In the genomic region with DNA sequence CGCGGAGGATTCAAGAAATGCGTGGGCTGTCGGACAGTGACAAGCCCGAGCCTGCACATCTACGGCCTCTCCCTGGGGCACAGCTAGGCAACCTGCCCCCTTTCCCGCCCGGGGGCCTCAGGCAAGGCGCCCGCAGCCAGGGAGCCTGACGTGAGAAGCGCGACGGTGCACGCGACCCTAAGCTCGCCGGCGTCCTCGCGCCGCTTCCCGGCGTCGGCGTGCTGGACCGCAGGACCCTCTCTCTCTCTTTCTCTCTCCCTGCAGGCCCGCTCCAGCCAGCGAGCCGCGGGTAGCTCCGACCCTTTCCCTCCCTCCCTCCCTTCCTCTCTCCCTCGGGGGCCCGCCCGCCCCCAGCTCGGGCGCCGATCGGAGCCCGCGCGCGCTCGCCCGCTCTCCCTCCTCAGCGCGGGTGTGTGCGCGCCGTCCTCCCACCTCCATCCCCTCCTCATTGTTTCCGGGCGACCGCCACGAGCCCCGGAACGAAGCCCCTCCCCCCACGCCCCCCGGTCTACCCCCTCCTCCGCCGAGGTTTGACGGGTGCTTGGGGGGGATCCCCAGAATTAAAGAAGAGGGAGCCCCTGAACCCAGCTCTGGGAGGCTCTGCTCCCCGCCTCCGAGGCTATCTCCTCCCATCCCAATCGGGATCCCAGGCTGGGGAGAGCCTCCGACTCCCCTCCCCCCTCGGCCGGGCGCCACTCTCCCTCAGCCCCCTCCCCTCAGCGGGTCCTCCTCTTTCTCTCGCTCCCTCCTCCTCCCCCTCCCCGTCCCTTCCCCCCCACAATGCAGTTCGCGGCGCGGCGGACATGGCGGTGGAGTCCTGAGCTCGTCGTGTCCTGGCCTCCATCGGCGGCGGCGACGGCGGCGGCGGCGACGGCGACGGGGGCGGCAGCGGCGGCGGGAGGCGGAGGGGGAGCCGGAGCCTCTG, we compare ENCODE assay signal across 7 mouse cellular contexts. TPM values are rescaled to one million over a fixed set of nuclear protein-coding genes. Genes with fewer than 3 reads are reported as not detected.
DNase-seq lines count a peak whose midpoint lies in the region; ATAC-seq and TF ChIP-seq lines count a peak whose summit lies in the region.

A gene (plus strand): TSS at position 196 of the 925 bp plus-strand sequence.

- H3K9me3 ChIP-seq in embryonic facial prominence, embryonic 11.5 days (replicated peaks; ENCODE audit: control insufficient read depth, low read length), result no peaks in the 10 kb centered on the region
- no peaks in the 10 kb centered on the region for H3K9me3 ChIP-seq in limb, embryonic 12.5 days
- H3K9me3 ChIP-seq in midbrain, embryonic 15.5 days, result no peaks in the 10 kb centered on the region

- TF ChIP-seq POLR2A in kidney, adult 2 months (IDR thresholded peaks at IDR 0.05; ENCODE audit: low read depth, low read length), result no peak
- peak; percentile 6 for TF ChIP-seq POLR2A in spleen, adult 2 months (IDR thresholded peaks at IDR 0.05; ENCODE audit: low read depth, low read length)

- peak; percentile 91 for ATAC-seq in embryonic facial prominence, embryonic 11.5 days (replicated peaks; ENCODE audit: insufficient number of reproducible peaks, low FRiP score, low TSS enrichment, low read depth)
- peak; percentile 91 for ATAC-seq in limb, embryonic 12.5 days (ENCODE audit: insufficient number of reproducible peaks, insufficient read depth, low FRiP score, low TSS enrichment, low read depth)
- ATAC-seq in midbrain, embryonic 15.5 days (replicated peaks), result peak; percentile 91

- no peak for TF ChIP-seq CTCF in kidney, adult 2 months (conservative IDR thresholded peaks at IDR 0.05; ENCODE audit: insufficient read depth, insufficient read length, low read depth, low read length)
- no peak for TF ChIP-seq CTCF in spleen, adult 2 months (IDR thresholded peaks at IDR 0.05; ENCODE audit: extremely low read depth, insufficient read depth, insufficient read length, insufficient replicate concordance)

- peak within 1 kb of the TSS; percentile 89 for H3K4me3 ChIP-seq in embryonic facial prominence, embryonic 11.5 days (ENCODE audit: low read depth, low read length)
- peak within 1 kb of the TSS; percentile 90 for H3K4me3 ChIP-seq in kidney, adult 2 months (ENCODE audit: insufficient read depth, low read depth, low read length)
- peak within 1 kb of the TSS; percentile 99 for H3K4me3 ChIP-seq in limb, embryonic 12.5 days (replicated peaks)
- peak within 1 kb of the TSS; percentile 84 for H3K4me3 ChIP-seq in midbrain, embryonic 15.5 days
- H3K4me3 ChIP-seq in spleen, adult 2 months (ENCODE audit: extremely low read depth, insufficient read depth, insufficient read length), result peak within 1 kb of the TSS; percentile 91

- DNase-seq in adrenal gland, postnatal 14 days, result peak; percentile 95
- peak; percentile 93 for DNase-seq in embryonic facial prominence, embryonic 11.5 days (ENCODE audit: low spot score)
- peak; percentile 86 to 89 for DNase-seq in heart, adult 18-20 months
- DNase-seq in kidney, adult 2 months, result peak; percentile 80
- DNase-seq in spleen, adult 2 months (ENCODE audit: low read depth in 1 of 2, low spot score in 2 of 2), result peak; percentile 49 to 72

- H3K27ac ChIP-seq in embryonic facial prominence, embryonic 11.5 days (replicated peaks; ENCODE audit: low read depth, low read length), result peak within 1 kb of the TSS; percentile 99
- H3K27ac ChIP-seq in kidney, adult 2 months (ENCODE audit: insufficient read depth, low read depth, low read length), result peak within 1 kb of the TSS; percentile 13
- peak within 1 kb of the TSS; percentile 99 for H3K27ac ChIP-seq in limb, embryonic 12.5 days
- H3K27ac ChIP-seq in midbrain, embryonic 15.5 days, result peak within 1 kb of the TSS; percentile 100
- H3K27ac ChIP-seq in spleen, adult 2 months (ENCODE audit: insufficient read depth, low read length), result peak within 1 kb of the TSS; percentile 99

- H3K4me2 ChIP-seq in embryonic facial prominence, embryonic 11.5 days (ENCODE audit: low read depth, low read length), result peak within 1 kb of the TSS; percentile 85
- H3K4me2 ChIP-seq in limb, embryonic 12.5 days, result peak within 1 kb of the TSS; percentile 77
- H3K4me2 ChIP-seq in midbrain, embryonic 15.5 days, result peak within 1 kb of the TSS; percentile 78

- WGBS in embryonic facial prominence, embryonic 11.5 days, result 0% methylated on average over 59 of the region's 97 CpGs
- under 1% methylated on average over 93 of the region's 97 CpGs for WGBS in kidney, adult 2 months
- under 1% methylated on average over 77 of the region's 97 CpGs for WGBS in limb, embryonic 12.5 days
- WGBS in midbrain, embryonic 15.5 days, result under 1% methylated on average over 66 of the region's 97 CpGs
- under 1% methylated on average over 61 of the region's 97 CpGs for WGBS in spleen, adult 2 months

- H3K4me1 ChIP-seq in embryonic facial prominence, embryonic 11.5 days (ENCODE audit: control insufficient read depth, insufficient read depth, low read length), result no peaks in the 10 kb centered on the region; the same call in 1 of the 2 replicates
- H3K4me1 ChIP-seq in kidney, adult 2 months (ENCODE audit: control insufficient read depth, insufficient read depth, low read length), result no peaks in the 10 kb centered on the region
- H3K4me1 ChIP-seq in limb, embryonic 12.5 days (replicated peaks), result peaks cover 11% of the 10 kb centered on the region
- peaks cover 18% of the 10 kb centered on the region for H3K4me1 ChIP-seq in midbrain, embryonic 15.5 days
- peaks cover 19% of the 10 kb centered on the region; the same call in 1 of the 2 replicates for H3K4me1 ChIP-seq in spleen, adult 2 months (ENCODE audit: control insufficient read depth, insufficient read depth, insufficient read length)

- no peaks in the 10 kb centered on the region for H3K27me3 ChIP-seq in embryonic facial prominence, embryonic 11.5 days (ENCODE audit: control insufficient read depth, insufficient read depth, low read length)
- no peaks in the 10 kb centered on the region for H3K27me3 ChIP-seq in kidney, adult 2 months (replicated peaks; ENCODE audit: control insufficient read depth, insufficient read depth, low read length)
- no peaks in the 10 kb centered on the region for H3K27me3 ChIP-seq in limb, embryonic 12.5 days
- H3K27me3 ChIP-seq in midbrain, embryonic 15.5 days (replicated peaks), result no peaks in the 10 kb centered on the region
- no peaks in the 10 kb centered on the region for H3K27me3 ChIP-seq in spleen, adult 2 months (ENCODE audit: control insufficient read depth, insufficient read depth, low read length)

- H3K9ac ChIP-seq in embryonic facial prominence, embryonic 11.5 days (replicated peaks; ENCODE audit: low read length), result peak within 1 kb of the TSS; percentile 96
- H3K9ac ChIP-seq in limb, embryonic 12.5 days (replicated peaks), result peak within 1 kb of the TSS; percentile 99
- peak within 1 kb of the TSS; percentile 99 for H3K9ac ChIP-seq in midbrain, embryonic 15.5 days

- no peaks in the 10 kb centered on the region for H3K36me3 ChIP-seq in embryonic facial prominence, embryonic 11.5 days (replicated peaks; ENCODE audit: control insufficient read depth, insufficient read depth, low read depth, low read length)
- H3K36me3 ChIP-seq in kidney, adult 2 months (ENCODE audit: control insufficient read depth, insufficient read depth, low read length), result no peaks in the 10 kb centered on the region
- peaks cover 13% of the 10 kb centered on the region for H3K36me3 ChIP-seq in limb, embryonic 12.5 days
- no peaks in the 10 kb centered on the region for H3K36me3 ChIP-seq in midbrain, embryonic 15.5 days (replicated peaks)
- H3K36me3 ChIP-seq in spleen, adult 2 months (ENCODE audit: control insufficient read depth, insufficient read depth, low read length), result peaks cover under 1% of the 10 kb centered on the region; the same call in 1 of the 2 replicates

RNA-seq across cellular contexts. Expression of the gene that starts here (rescaled TPM):
- total RNA-seq in adrenal gland, postnatal 14 days (2021), result 43.4 and 51.2 TPM in 2 replicates
- polyA plus RNA-seq in embryonic facial prominence, embryonic 11.5 days (2014; fragmentation: Nextera tagmentation; extraction: Ambion mirVana), result 94.6 and 110 TPM in 2 replicates
- total RNA-seq in heart, adult 18-20 months (2021), result 10 to 100 TPM; 18.9 to 23.3 TPM
- 23.7 and 28.8 TPM in 2 replicates for polyA plus RNA-seq in kidney, adult 2 months (2012; rRNA removed)
- polyA plus RNA-seq in limb, embryonic 12.5 days (2016; fragmentation: Nextera tagmentation; extraction: Ambion mirVana), result 144 and 154 TPM in 2 replicates
- 58.8 and 70.0 TPM in 2 replicates for polyA plus RNA-seq in midbrain, embryonic 15.5 days (2015; fragmentation: Nextera tagmentation; extraction: Ambion mirVana)
- 76.3 and 87.6 TPM in 2 replicates for polyA plus RNA-seq in spleen, adult 2 months (2012; rRNA removed)

Comparison
In these comparisons a context has a peak if more than half of its experiments do, and no peak if none do; other contexts are left out.
1. Peak in every context shown above with its lines: DNase-seq, ATAC-seq, H3K4me3 ChIP-seq and H3K27ac ChIP-seq.
2. H3K27ac ChIP-seq: peak in every context shown above with its lines; median percentile 100 in midbrain, embryonic 15.5 days; 99 in embryonic facial prominence, embryonic 11.5 days; 99 in limb, embryonic 12.5 days; 99 in spleen, adult 2 months; 13 in kidney, adult 2 months.